Mouse (Mus musculus) testis, adult 10 weeks (tissue): ENCODE measurements around the gene Fv1. TPM values are rescaled to one million over a fixed set of nuclear protein-coding genes. Genes with fewer than 3 reads are reported as not detected.

ENCODE experiments used
- polyA plus RNA-seq: library from polyadenylated mRNA; stranded (reverse); fragments of 350-450 nt; fragmentation: Illumina TruSeq; extraction: RNeasy Lipid Tissue Mini Kit (QIAGEN cat#74804); gene quantifications from one replicate; pipeline ENCODE4 v1.2.3, GENCODE M21; 2014; ENCODE audit warnings: low read depth, low replicate concordance

Gene Fv1
- polyA plus RNA-seq, result 6.3 TPM

GRCm38 (mm10) chr4:147868450-147869031 lies at the start of gene Fv1, which contains the start of gene Miip:
Gene Fv1 (plus strand): TSS chr4:147868979.
Gene Miip (minus strand): TSS chr4:147868816.

DNA sequence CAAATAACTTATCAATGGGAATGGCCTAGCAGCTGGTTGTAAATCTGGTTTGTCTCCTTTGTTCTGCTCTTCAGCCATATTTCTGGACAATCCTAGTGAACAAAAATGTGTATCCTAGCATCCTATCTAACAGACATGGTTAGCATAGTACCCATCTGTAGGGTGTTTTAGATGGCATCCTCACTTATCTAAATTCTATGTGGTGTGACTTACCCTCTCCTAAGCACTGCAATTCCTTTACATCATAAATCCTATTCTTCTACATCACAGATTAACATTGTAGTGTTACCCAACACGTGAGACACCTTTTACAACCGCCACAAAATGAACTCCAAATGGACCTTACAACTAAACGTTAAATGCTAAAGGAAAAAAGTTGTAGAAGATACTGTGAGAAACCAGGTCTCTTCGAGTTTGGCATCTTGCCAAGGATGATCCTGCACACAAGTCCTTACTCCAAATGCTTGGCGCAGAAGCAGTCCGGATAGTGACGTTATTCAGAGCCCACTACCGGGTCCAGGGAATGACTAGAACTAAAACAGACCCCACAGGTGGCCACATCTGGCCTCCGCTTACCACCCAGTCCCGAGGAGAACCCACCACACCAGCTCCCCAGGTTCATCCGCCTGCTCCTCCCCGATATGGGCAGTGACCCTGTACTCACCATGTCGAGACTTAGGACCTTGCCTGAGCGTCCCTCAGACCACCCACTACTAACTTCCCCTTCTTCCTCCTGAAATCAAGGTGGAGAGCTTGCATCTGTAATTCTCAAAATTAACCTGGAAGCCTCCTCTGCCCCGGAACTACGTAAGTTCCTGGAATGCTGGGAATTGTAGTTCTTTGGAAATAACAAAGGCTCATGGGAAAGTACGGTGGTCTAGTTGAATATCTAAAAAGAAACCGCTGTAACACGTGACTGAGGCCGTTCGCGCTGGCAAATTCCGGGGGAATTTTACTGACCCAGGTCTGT lies 20.9 kb upstream of the Fv1 start, which contains the start of gene Zfp933:
Gene Zfp933 (minus strand): TSS at position 753 of the 970 bp plus-strand sequence.

DNA sequence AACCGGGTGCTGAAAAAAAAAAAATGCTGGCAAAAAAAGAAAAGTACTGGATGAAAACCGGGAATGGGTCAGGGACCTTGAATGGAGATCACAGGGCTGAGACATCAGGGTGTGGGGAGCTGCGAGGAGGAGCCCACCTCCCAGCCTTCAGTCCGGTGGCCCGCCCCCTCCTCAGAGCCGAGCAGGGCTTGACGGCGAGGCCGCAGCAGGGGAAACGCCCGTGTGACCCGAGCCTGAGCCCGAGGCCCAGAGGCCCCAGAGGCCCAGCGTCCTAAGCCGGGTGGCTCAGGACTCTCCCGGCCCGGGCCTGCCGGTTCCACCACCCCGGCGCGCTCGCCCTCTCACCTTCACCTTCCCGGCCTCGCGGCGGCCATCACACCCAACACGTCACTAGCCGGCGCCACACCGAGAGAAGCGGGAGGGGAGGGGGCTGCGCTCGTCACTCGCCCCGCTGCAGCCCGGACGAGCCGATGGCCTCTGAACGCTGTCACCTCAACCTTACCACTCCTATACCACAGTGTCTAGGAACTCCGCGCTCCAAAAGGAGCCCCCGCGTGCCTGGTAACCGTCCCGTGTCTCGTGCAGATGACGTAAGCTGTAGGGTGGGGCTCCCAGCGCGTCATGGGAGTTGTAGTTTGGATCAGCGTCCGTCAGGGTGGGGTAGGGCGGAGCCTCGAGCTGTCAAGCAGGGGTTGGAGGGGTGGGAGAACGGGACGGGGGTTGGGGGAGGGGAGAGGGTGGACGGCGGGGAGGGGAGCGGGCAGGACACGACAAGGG lies 35.7 kb downstream of the Fv1 start, which contains the start of gene Mfn2:
Gene Mfn2 (minus strand): TSS at position 392 of the 777 bp plus-strand sequence.

Other genes starting within 250 kb of the Fv1 start
- 34.5 TPM for gene Zfp979, start 226.5 kb upstream of the Fv1 start, polyA plus RNA-seq
- gene Zfp534, start 166.4 kb upstream of the Fv1 start, polyA plus RNA-seq, result 5.6 TPM
- 11.3 TPM for gene Zfp984, start 59.2 kb upstream of the Fv1 start, polyA plus RNA-seq
- gene Zfp933, start 20.6 kb upstream of the Fv1 start, polyA plus RNA-seq, result 28.0 TPM
- gene Miip, start 163 bp upstream of the Fv1 start, polyA plus RNA-seq, result 5.1 TPM
- gene Mfn2, start 35.7 kb downstream of the Fv1 start, polyA plus RNA-seq, result 35.9 TPM
- gene Plod1, start 67.8 kb downstream of the Fv1 start, polyA plus RNA-seq, result 0.45 TPM
- 5.2 TPM for gene 2510039O18Rik, start 71.9 kb downstream of the Fv1 start, polyA plus RNA-seq
- not detected for gene Nppb, start 116.8 kb downstream of the Fv1 start, polyA plus RNA-seq
- not detected for gene Nppa, start 131.7 kb downstream of the Fv1 start, polyA plus RNA-seq
- gene Clcn6, start 169.8 kb downstream of the Fv1 start, polyA plus RNA-seq, result 4.0 TPM
- 2.7 TPM for gene Mthfr, start 170.1 kb downstream of the Fv1 start, polyA plus RNA-seq
- 8.2 TPM for gene Agtrap, start 219.1 kb downstream of the Fv1 start, polyA plus RNA-seq